In the genomic region with DNA sequence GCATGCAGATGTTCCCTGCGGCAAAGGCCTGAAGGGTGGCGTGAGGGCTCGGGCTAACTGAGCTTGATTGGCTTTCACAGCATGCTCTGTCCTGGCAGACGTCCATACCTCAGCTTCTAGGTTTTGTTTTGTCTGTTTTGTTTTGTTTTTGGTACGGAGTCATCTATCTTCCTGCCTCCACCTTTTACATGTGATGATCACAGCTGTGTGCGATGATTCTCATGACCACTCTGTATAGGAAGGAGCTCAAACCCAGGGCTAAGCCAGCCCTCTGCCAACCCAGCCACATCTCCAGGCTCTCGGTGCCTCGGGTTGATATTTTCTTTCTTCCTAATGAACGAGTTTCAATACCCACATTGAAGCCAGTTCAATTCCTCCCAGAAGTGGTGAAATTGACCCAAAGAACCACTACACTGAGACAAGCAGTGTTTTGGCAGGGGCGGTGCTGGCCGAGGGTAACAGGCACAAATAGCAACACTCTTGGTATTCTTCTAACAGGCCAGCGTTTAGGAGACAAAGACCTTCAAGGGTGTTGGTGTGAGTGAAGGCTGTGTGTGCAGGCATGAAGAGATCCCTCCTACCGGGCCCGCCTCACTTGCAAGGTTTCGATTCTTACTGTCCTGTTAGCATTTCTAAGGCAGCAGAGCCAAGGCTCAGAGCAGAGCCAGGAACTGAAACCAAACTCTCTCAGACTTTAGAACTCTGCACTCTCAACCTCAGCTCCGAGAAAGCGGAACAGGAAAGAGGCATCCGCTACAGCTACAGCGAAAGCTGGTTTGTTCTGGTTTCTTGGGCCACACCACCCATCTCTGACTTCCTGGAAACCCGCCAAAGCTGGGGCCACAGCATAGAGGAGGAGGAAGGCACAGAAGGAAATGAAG, we compare ENCODE assay signal across 8 mouse cellular contexts. TPM values are rescaled to one million over a fixed set of nuclear protein-coding genes. Genes with fewer than 3 reads are reported as not detected.
DNase-seq lines count a peak whose midpoint lies in the region; ATAC-seq lines count a peak whose summit lies in the region.

No protein-coding gene starts in this region.

- no peak overlapping the region for H3K9ac ChIP-seq in intestine, embryonic 15.5 days
- H3K9ac ChIP-seq in liver, embryonic 13.5 days: peak overlapping the region; percentile 67

- H3K4me1 ChIP-seq in intestine, embryonic 15.5 days (replicated peaks): peaks cover 17% of the 10 kb centered on the region; the same call in 1 of the 2 replicates
- H3K4me1 ChIP-seq in liver, embryonic 13.5 days (replicated peaks): peaks cover 51% of the 10 kb centered on the region

- peak overlapping the region; percentile 77 for H3K27ac ChIP-seq in intestine, embryonic 15.5 days
- H3K27ac ChIP-seq in liver, embryonic 13.5 days: peak overlapping the region; percentile 85

- intact Hi-C loops in gastrocnemius, postnatal 14 days (cut with DNase I; ENCODE audit: low total_unique reads): no loop called here

- DNase-seq in ovary, adult 18-20 months (ENCODE audit: low spot score): peak; percentile 49
- DNase-seq in ovary, postnatal 10 days (ENCODE audit: low spot score): no peak
- DNase-seq in adrenal gland, postnatal 14 days: peak; percentile 75
- peak; percentile 70 for DNase-seq in gastrocnemius, postnatal 14 days
- peak; percentile 61 for DNase-seq in liver, embryonic 13.5 days
- DNase-seq in ovary, postnatal 14 days (ENCODE audit: low spot score): peak; percentile 46
- DNase-seq in cerebellum, postnatal 25 days: no peak

- H3K27me3 ChIP-seq in intestine, embryonic 15.5 days (replicated peaks): no peaks in the 10 kb centered on the region
- no peaks in the 10 kb centered on the region for H3K27me3 ChIP-seq in liver, embryonic 13.5 days

- peak; percentile 52 for ATAC-seq in intestine, embryonic 15.5 days
- peak; percentile 72 for ATAC-seq in liver, embryonic 13.5 days (ENCODE audit: low read depth)

- no peaks in the 10 kb centered on the region for H3K9me3 ChIP-seq in intestine, embryonic 15.5 days
- 0 out of 2 replicates have a peak, but pooled peaks cover 7% of the 10 kb centered on the region for H3K9me3 ChIP-seq in liver, embryonic 13.5 days (replicated peaks)

- H3K36me3 ChIP-seq in intestine, embryonic 15.5 days: peaks cover 7% of the 10 kb centered on the region; the same call in 1 of the 2 replicates
- peaks cover 15% of the 10 kb centered on the region for H3K36me3 ChIP-seq in liver, embryonic 13.5 days

- 51% methylated on average over 20 of the region's 20 CpGs for WGBS in intestine, embryonic 15.5 days
- 27% methylated on average over 20 of the region's 20 CpGs for WGBS in liver, embryonic 13.5 days (ENCODE audit: insufficient replicate concordance)

- H3K4me2 ChIP-seq in intestine, embryonic 15.5 days (replicated peaks): peak overlapping the region; percentile 13; the same call in 1 of the 2 replicates
- peak overlapping the region; percentile 60 for H3K4me2 ChIP-seq in liver, embryonic 13.5 days

- H3K4me3 ChIP-seq in intestine, embryonic 15.5 days (replicated peaks): no peak overlapping the region
- peak overlapping the region; percentile 41 for H3K4me3 ChIP-seq in liver, embryonic 13.5 days (replicated peaks)

RNA-seq across cellular contexts. Expression of a gene that starts 15.8 kb away (rescaled TPM):
- 33.6 and 43.6 TPM in 2 replicates for total RNA-seq in adrenal gland, postnatal 14 days (2021)
- 10 to 100 TPM; 10.5 to 16.8 TPM for total RNA-seq in gastrocnemius, postnatal 14 days (2021)
- polyA plus RNA-seq in intestine, embryonic 15.5 days (2015; fragmentation: Nextera tagmentation; extraction: Ambion mirVana): 27.5 and 40.6 TPM in 2 replicates
- 19.1 and 22.3 TPM in 2 replicates for polyA plus RNA-seq in liver, embryonic 13.5 days (2015; fragmentation: Nextera tagmentation; extraction: Ambion mirVana)

Comparison
In these comparisons a context has a peak if more than half of its experiments do, and no peak if none do; other contexts are left out.
1. DNase-seq: peak in ovary, adult 18-20 months (single experiment), adrenal gland, postnatal 14 days (single experiment), gastrocnemius, postnatal 14 days (single experiment), liver, embryonic 13.5 days (single experiment) and ovary, postnatal 14 days (single experiment); none in ovary, postnatal 10 days (single experiment) and cerebellum, postnatal 25 days (0 of 2).